Mouse (Mus musculus): ENCODE results near the gene Mettl14. TPM values are rescaled to one million over a fixed set of nuclear protein-coding genes. Genes with fewer than 3 reads are reported as not detected.

Mettl14 gene
- total and polyA plus RNA-seq, 2 experiments from 2014 or later = 6.3 to 15.6 TPM

DNA sequence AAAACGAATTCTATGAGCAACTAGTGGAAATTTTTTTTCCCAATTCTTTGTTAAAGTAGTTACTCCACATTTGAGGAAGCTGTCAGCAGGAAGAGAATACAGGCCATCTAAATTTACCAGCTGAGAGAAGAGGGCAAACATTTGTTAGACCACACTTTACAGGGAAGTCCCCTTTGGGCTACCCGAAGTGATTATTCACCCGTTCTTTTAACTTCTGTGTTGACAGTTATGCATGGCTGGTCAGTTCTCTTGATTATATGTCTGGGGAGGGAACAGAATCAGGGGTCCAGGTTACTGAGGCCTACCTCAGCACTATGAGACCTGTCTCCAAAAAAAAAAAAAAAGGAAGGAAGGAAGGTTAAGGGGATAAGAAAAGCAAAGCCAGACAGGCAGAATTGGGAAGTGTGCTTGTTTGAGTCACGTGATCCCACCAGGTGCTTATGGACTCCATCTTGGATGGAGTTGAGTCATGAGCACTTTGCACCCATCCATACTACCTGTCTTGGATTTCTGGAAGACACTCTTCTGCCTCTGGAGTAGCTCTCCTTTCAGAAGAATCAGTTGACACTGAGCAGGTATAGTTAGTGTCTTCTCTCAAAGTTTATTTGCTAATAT, 29.4 kb downstream of the Mettl14 start:
- no peak overlapping the region for H3K4me3 ChIP-seq (ENCODE audit: low read length)
- no peak overlapping the region for H3K4me2 ChIP-seq (ENCODE audit: low read depth, low read length)
- no peak for ATAC-seq
- no peak overlapping the region for H3K9ac ChIP-seq (replicated peaks; ENCODE audit: low read length)
- DNase-seq (ENCODE audit: low spot score) = no peak
- H3K36me3 ChIP-seq (ENCODE audit: insufficient read depth, low read length) = no peaks in the 10 kb centered on the region
- no peaks in the 10 kb centered on the region for H3K9me3 ChIP-seq (ENCODE audit: low read length)
- no peak for TF ChIP-seq CTCF (IDR thresholded peaks at IDR 0.05; ENCODE audit: low read depth)
- no peak overlapping the region for H3K27ac ChIP-seq
- no peaks in the 10 kb centered on the region for H3K27me3 ChIP-seq (ENCODE audit: insufficient read depth, low read length)
- H3K4me1 ChIP-seq (ENCODE audit: insufficient read depth, low read length) = no peaks in the 10 kb centered on the region
- WGBS = 81% methylated on average over 4 of the region's 4 CpGs

DNA sequence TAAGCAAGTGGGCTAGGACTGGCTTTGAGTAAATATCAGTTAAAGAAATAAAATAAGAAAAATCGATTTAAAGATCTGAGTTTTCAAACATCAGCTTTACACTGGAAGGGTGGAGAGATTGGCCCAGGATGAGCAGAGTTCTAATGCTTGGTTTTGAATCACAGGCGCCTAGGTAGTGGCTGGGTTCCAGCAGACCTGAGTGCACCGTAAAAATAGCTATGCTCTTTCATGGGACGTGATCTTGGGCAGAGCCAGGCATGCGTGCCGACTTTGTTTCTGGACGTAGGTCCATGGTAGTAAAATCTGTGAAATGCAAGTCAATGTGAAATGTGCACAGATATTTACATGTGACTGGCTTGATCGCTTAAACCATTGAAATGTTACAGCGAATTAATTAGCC, 31.5 kb downstream of the Mettl14 start:
- H3K27ac ChIP-seq = no peak overlapping the region
- no peak overlapping the region for H3K9ac ChIP-seq (replicated peaks; ENCODE audit: low read length)
- H3K9me3 ChIP-seq (ENCODE audit: low read length) = no peaks in the 10 kb centered on the region
- H3K27me3 ChIP-seq (ENCODE audit: insufficient read depth, low read length) = no peaks in the 10 kb centered on the region
- WGBS = 93% methylated on average over 9 of the region's 9 CpGs
- TF ChIP-seq CTCF (IDR thresholded peaks at IDR 0.05; ENCODE audit: low read depth) = no peak
- no peak overlapping the region for H3K4me2 ChIP-seq (ENCODE audit: low read depth, low read length)
- no peak overlapping the region for H3K4me3 ChIP-seq (ENCODE audit: low read length)
- ATAC-seq (no peak), DNase-seq (ENCODE audit: low spot score) (no peak)
- no peaks in the 10 kb centered on the region for H3K4me1 ChIP-seq (ENCODE audit: insufficient read depth, low read length)
- H3K36me3 ChIP-seq (ENCODE audit: insufficient read depth, low read length) = 0 out of 2 replicates have a peak, but pooled peaks cover 5% of the 10 kb centered on the region

DNA sequence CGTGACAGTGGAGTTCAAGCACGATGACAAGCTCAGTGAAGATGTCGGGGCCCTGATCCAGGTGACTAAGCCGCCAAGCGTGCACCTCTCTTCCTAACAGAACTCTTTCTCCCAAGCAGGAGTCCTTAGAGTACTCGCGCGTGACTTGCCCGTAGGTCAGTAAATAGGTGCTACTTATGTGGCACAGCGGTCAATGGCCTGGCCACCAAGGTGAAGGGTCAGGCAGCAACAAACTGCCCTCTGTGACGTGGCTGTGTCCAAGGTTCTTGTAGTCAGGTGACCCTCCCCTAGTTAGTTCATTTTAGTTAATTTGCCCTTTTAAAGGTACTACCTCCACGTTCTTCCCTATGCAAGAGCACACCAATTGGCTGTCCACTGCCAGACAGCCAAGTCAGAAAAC, 32.2 kb downstream of the Mettl14 start:
- Histone ChIP-seq H3K27ac (no peak overlapping the region), H3K4me1 (ENCODE audit: insufficient read depth, low read length) (no peaks in the 10 kb centered on the region), H3K9me3 (ENCODE audit: low read length) (no peaks in the 10 kb centered on the region), H3K27me3 (ENCODE audit: insufficient read depth, low read length) (no peaks in the 10 kb centered on the region), H3K36me3 (ENCODE audit: insufficient read depth, low read length) (0 out of 2 replicates have a peak, but pooled peaks cover 5% of the 10 kb centered on the region), H3K9ac (replicated peaks; ENCODE audit: low read length) (no peak overlapping the region), H3K4me2 (ENCODE audit: low read depth, low read length) (no peak overlapping the region), H3K4me3 (ENCODE audit: low read length) (no peak overlapping the region)
- TF ChIP-seq CTCF (IDR thresholded peaks at IDR 0.05; ENCODE audit: low read depth) = no peak
- 90% methylated on average over 12 of the region's 12 CpGs for WGBS
- DNase-seq (ENCODE audit: low spot score) (no peak), ATAC-seq (peak; percentile 18; the same call in 1 of the 2 replicates)

- Histone ChIP-seq H3K27ac (no peak overlapping the region), H3K4me3 (ENCODE audit: low read length) (no peak overlapping the region), H3K9me3 (ENCODE audit: low read length) (no peaks in the 10 kb centered on the region), H3K4me1 (ENCODE audit: insufficient read depth, low read length) (no peaks in the 10 kb centered on the region), H3K27me3 (ENCODE audit: insufficient read depth, low read length) (no peaks in the 10 kb centered on the region), H3K4me2 (ENCODE audit: low read depth, low read length) (no peak overlapping the region), H3K9ac (replicated peaks; ENCODE audit: low read length) (no peak overlapping the region), H3K36me3 (ENCODE audit: insufficient read depth, low read length) (0 out of 2 replicates have a peak, but pooled peaks cover 5% of the 10 kb centered on the region)
- 67% methylated on average over 6 of the region's 6 CpGs for WGBS
- DNase-seq (ENCODE audit: low spot score) = peak; percentile 88
- ATAC-seq = peak; percentile 38; the same call in 1 of the 2 replicates
- TF ChIP-seq CTCF (IDR thresholded peaks at IDR 0.05; ENCODE audit: low read depth) = peak; percentile 66
Measured at GRCm38 (mm10) chr3:123353183-123353582, 32.7 kb downstream of the Mettl14 start.

- 0 out of 2 replicates have a peak, but pooled peaks cover 5% of the 10 kb centered on the region for H3K36me3 ChIP-seq (ENCODE audit: insufficient read depth, low read length)
- no peak overlapping the region for H3K4me2 ChIP-seq (ENCODE audit: low read depth, low read length)
- H3K27ac ChIP-seq = no peak overlapping the region
- no peaks in the 10 kb centered on the region for H3K9me3 ChIP-seq (ENCODE audit: low read length)
- WGBS = 73% methylated on average over 2 of the region's 2 CpGs
- H3K4me1 ChIP-seq (ENCODE audit: insufficient read depth, low read length) = no peaks in the 10 kb centered on the region
- DNase-seq (ENCODE audit: low spot score) (no peak), ATAC-seq (no peak)
- no peak for TF ChIP-seq CTCF (IDR thresholded peaks at IDR 0.05; ENCODE audit: low read depth)
- H3K9ac ChIP-seq (replicated peaks; ENCODE audit: low read length) = no peak overlapping the region
- no peak overlapping the region for H3K4me3 ChIP-seq (ENCODE audit: low read length)
- no peaks in the 10 kb centered on the region for H3K27me3 ChIP-seq (ENCODE audit: insufficient read depth, low read length)
Measured at GRCm38 (mm10) chr3:123351519-123351918, 34.4 kb downstream of the Mettl14 start.

- H3K4me3 ChIP-seq (ENCODE audit: low read length) = no peak overlapping the region
- no peak for TF ChIP-seq CTCF (IDR thresholded peaks at IDR 0.05; ENCODE audit: low read depth)
- no peak for ATAC-seq
- no peaks in the 10 kb centered on the region for H3K4me1 ChIP-seq (ENCODE audit: insufficient read depth, low read length)
- H3K36me3 ChIP-seq (ENCODE audit: insufficient read depth, low read length) = 0 out of 2 replicates have a peak, but pooled peaks cover 5% of the 10 kb centered on the region
- H3K9ac ChIP-seq (replicated peaks; ENCODE audit: low read length) = no peak overlapping the region
- no peak overlapping the region for H3K4me2 ChIP-seq (ENCODE audit: low read depth, low read length)
- H3K27ac ChIP-seq = no peak overlapping the region
- no peak for DNase-seq (ENCODE audit: low spot score)
- WGBS = 86% methylated on average over 8 of the region's 8 CpGs
- H3K27me3 ChIP-seq (ENCODE audit: insufficient read depth, low read length) = no peaks in the 10 kb centered on the region
- no peaks in the 10 kb centered on the region for H3K9me3 ChIP-seq (ENCODE audit: low read length)
Measured at GRCm38 (mm10) chr3:123350602-123351001, 35.3 kb downstream of the Mettl14 start.

DNA sequence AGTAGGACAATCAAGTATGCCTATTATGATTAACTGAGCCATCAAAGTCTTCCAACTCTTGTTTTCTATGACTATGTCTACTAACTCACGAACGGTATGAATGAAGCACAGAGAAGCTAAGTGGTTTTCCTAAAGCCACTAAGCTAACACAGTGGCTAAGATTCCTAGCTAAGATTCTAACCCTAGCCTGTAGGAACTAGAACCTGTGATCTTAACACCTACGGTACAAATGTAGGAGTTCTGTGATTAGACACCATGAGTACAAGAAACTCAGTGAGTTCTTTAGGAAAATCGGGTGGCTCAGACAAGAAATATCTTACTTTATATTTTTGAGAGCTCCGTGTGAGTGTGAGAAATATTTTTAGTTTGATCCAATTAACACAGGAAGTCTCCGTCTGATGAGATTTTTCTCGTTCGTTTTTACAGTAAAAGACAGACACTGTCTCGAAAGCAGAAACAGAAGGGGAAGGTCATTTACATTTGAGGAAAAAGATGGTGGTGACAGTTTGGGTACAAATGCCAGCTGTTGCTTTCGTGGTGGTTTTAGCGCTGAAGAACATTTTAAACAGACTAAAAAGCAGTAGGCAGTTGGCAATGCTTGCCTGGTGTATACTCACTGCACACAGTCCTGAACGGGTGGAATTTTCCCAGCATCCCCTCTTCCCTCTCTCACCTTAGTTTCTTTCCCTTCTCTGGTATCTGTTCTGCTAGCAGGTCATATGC, 37.7 kb downstream of the Mettl14 start:
- H3K27ac ChIP-seq = no peak overlapping the region
- ATAC-seq (no peak), DNase-seq (ENCODE audit: low spot score) (no peak)
- H3K9me3 ChIP-seq (ENCODE audit: low read length) = no peaks in the 10 kb centered on the region
- no peak for TF ChIP-seq CTCF (IDR thresholded peaks at IDR 0.05; ENCODE audit: low read depth)
- no peak overlapping the region for H3K4me2 ChIP-seq (ENCODE audit: low read depth, low read length)
- no peak overlapping the region for H3K9ac ChIP-seq (replicated peaks; ENCODE audit: low read length)
- no peaks in the 10 kb centered on the region for H3K4me1 ChIP-seq (ENCODE audit: insufficient read depth, low read length)
- whole genome bisulfite sequencing = 92% methylated on average over 12 of the region's 12 CpGs
- H3K36me3 ChIP-seq (ENCODE audit: insufficient read depth, low read length) = peaks cover 5% of the 10 kb centered on the region; the same call in 1 of the 2 replicates
- H3K27me3 ChIP-seq (ENCODE audit: insufficient read depth, low read length) = no peaks in the 10 kb centered on the region
- no peak overlapping the region for H3K4me3 ChIP-seq (ENCODE audit: low read length)

All from hindbrain, postnatal 0 days (tissue).